Mouse (Mus musculus): ENCODE data around the gene Hmx3. TPM values are rescaled to one million over a fixed set of nuclear protein-coding genes. Genes with fewer than 3 reads are reported as not detected.

The Hmx3 gene
- polyA plus RNA-seq (2015; fragmentation: Nextera tagmentation; extraction: Ambion mirVana), result not detected in 2 replicates

DNA sequence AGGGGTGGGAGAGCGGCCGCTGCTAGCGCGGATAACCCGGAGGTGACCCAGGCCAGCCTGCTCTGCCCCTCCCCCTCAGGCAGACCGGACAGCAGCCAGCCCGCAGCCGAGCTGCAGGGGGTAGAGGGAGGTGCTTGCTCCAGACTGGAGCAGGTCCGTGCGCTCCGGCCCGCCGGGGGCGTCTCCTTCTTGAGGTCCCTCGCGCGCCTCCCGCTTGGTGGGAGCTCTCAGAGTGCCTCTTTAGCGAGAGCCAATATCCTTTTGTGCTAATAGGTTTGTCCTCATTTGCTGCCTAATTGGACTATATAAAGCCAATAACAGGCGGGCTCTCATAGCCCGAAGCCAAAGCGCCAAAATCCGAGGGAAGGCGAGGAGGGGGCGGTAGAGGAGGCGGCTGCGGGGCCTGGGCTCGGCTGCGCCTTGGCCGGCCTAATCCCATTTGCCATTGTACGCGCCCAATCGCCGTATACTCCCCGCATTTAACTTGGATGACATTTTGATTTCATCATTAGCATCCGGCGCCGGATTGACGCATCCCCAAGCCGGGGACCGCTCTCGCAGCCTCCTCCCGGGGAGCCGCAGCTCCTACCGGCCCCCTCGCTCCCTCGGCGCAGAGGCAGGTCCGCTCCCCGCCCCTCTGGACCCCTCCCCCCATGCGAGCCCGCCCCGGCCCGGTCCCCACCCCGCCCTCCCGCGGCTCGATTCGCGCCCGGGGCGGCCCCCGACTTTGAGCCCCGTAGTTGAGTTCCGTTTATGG is at the start of gene Hmx3:
TSS of gene Hmx3 (plus strand) at position 753 of the 757 bp plus-strand sequence.
- peak within 1 kb of the TSS; percentile 68 for H3K4me2 ChIP-seq (replicated peaks)
- H3K4me1 ChIP-seq, result peaks cover 29% of the 10 kb centered on the region
- peaks cover 98% of the 10 kb centered on the region for H3K27me3 ChIP-seq
- peak within 1 kb of the TSS; percentile 41 for H3K4me3 ChIP-seq
- H3K9me3 ChIP-seq, result no peaks in the 10 kb centered on the region
- no peak within 1 kb of the TSS for H3K27ac ChIP-seq
- H3K9ac ChIP-seq, result peak within 1 kb of the TSS; percentile 51
- WGBS, result under 1% methylated on average over 53 of the region's 65 CpGs
- H3K36me3 ChIP-seq, result no peaks in the 10 kb centered on the region
- ATAC-seq (ENCODE audit: low FRiP score, low read depth), result no peak

DNA sequence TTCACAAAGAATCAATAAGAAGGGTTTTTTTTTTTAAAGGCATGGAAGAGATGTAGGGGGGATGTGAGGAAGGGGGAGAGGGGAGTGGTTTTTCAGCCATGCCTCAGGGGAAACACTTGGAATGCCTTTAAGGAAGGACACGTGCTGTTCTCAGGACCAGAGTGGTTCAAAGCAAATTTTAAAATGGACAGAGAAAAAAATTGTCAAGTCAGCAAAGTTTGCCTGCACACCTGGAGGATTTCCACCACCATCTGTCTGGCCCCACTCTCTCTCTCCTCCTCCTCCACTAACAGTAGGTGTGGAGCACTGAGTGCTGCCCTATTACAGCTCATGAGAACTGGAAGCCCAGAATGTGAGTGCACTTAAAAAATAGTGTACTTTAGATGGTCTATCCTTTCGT is 38.9 kb upstream of the Hmx3 start:
- Histone ChIP-seq H3K27me3 (no peaks in the 10 kb centered on the region), H3K4me2 (replicated peaks) (no peak overlapping the region), H3K4me3 (no peak overlapping the region), H3K9ac (no peak overlapping the region), H3K36me3 (no peaks in the 10 kb centered on the region), H3K9me3 (no peaks in the 10 kb centered on the region), H3K4me1 (no peaks in the 10 kb centered on the region), H3K27ac (no peak overlapping the region)
- 71% methylated on average over 2 of the region's 2 CpGs for WGBS
- no peak for ATAC-seq (ENCODE audit: low FRiP score, low read depth)

DNA sequence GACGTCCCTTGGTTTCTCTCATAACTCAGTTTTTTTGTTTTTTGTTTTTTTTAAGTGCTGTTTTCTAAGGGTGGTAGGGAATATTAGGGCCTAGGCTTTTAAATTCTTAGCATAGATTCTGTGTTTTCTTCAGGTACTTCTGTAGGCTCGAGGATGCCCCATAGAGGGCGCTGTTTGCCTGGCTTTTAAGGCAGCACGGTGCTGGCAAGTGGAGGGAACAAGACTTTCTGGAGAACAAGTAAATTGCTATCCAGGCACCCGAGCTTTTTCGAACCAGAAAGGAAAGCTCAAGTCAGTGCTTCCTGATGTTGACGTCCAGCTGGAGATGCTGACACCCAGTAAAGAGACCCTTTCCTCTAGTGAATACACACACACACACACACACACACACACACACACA is 2.7 kb upstream of the Hmx3 start:
- WGBS, result 0% methylated on average over 7 of the region's 7 CpGs

DNA sequence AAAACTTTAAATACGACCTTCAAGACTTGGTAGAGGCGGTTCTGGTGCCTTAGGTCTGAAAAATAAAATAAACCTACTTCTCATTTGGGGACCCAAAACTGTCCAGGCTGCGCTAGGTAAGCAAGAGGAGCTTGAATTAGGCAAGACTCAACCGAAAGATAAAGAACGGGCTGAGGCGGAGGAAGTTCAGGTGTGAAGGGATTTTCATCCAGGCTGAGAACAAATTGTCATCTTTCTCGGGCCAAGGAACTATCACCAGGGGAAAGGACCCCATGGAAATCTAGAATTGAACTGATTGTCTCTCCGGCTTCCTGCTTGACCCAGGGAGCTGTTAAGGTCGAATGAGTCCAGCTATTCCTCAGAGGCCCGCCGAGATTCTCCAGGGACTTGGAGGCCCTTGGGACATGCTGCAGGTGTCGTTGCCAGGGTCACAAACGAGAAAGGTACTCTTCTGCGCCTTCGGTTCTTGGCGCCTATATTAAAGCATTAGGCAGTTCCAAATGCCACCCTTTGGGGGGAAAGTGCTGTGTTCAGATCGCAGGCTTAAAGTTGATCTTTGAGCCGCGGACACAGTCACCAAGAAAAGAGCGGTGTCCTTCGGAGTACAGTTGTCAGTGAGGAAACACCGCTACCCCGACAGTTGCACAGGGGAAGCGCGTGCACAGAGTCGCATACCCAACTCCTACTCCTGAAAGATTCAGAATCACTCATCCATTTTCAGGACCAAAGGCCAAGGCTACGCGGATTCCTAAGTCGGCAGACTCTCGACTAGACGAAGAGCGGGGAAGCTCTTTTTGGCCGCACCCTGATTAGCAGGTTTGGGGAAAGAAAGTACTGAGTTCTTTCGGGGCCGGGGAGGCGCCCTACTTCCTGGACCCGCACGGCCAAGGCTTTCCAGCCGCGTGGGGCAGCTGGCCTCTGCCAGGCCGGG is 1.2 kb upstream of the Hmx3 start:
- Histone ChIP-seq H3K27me3 (peaks cover 98% of the 10 kb centered on the region), H3K4me3 (peak overlapping the region; percentile 41), H3K4me1 (peaks cover 29% of the 10 kb centered on the region), H3K36me3 (no peaks in the 10 kb centered on the region), H3K27ac (no peak overlapping the region), H3K4me2 (replicated peaks) (peak overlapping the region; percentile 68), H3K9ac (no peak overlapping the region), H3K9me3 (no peaks in the 10 kb centered on the region)
- no peak for ATAC-seq (ENCODE audit: low FRiP score, low read depth)
- WGBS, result 2% methylated on average over 41 of the region's 41 CpGs

More for the DNA sequence above, 2.7 kb upstream of the Hmx3 start:
- no peak overlapping the region for H3K4me2 ChIP-seq (replicated peaks)
- H3K9me3 ChIP-seq, result no peaks in the 10 kb centered on the region
- H3K27ac ChIP-seq, result no peak overlapping the region
- H3K36me3 ChIP-seq, result no peaks in the 10 kb centered on the region
- no peak overlapping the region for H3K9ac ChIP-seq
- peaks cover 29% of the 10 kb centered on the region for H3K4me1 ChIP-seq
- no peak overlapping the region for H3K4me3 ChIP-seq
- peaks cover 92% of the 10 kb centered on the region for H3K27me3 ChIP-seq
- ATAC-seq (ENCODE audit: low FRiP score, low read depth), result peak; percentile 70; the same call in 1 of the 2 replicates

DNA sequence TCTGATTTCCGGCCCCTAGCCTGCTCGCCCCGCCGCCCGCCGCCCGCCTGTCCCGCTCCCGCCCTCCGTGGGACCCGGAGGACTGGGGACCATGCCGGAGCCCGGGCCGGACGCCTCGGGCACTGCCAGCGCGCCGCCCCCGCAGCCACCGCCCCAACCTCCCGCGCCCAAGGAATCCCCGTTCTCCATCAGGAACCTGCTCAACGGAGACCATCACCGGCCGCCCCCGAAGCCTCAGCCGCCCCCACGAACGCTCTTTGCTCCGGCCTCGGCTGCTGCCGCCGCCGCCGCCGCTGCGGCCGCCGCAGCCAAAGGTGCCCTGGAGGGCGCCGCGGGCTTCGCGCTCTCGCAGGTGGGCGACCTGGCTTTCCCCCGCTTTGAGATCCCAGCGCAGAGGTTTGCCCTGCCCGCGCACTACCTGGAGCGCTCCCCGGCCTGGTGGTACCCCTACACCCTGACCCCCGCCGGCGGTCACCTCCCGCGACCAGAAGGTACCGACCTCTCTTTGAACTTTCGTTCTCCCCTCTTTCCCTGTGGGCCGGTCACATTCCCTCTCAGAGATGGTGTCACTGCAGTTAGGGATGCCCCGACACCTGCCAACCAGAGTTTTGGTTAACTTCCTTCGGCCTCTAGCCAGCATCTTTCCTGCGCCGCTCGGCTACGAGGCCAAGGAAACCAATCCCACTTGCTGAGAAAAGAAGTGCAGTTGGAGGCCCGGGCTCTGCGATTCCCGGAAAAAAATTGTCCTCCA is 380 bp downstream of the Hmx3 start:
- ATAC-seq (ENCODE audit: low FRiP score, low read depth), result no peak
- Histone ChIP-seq H3K4me1 (peaks cover 29% of the 10 kb centered on the region), H3K9ac (peak overlapping the region; percentile 51)

DNA sequence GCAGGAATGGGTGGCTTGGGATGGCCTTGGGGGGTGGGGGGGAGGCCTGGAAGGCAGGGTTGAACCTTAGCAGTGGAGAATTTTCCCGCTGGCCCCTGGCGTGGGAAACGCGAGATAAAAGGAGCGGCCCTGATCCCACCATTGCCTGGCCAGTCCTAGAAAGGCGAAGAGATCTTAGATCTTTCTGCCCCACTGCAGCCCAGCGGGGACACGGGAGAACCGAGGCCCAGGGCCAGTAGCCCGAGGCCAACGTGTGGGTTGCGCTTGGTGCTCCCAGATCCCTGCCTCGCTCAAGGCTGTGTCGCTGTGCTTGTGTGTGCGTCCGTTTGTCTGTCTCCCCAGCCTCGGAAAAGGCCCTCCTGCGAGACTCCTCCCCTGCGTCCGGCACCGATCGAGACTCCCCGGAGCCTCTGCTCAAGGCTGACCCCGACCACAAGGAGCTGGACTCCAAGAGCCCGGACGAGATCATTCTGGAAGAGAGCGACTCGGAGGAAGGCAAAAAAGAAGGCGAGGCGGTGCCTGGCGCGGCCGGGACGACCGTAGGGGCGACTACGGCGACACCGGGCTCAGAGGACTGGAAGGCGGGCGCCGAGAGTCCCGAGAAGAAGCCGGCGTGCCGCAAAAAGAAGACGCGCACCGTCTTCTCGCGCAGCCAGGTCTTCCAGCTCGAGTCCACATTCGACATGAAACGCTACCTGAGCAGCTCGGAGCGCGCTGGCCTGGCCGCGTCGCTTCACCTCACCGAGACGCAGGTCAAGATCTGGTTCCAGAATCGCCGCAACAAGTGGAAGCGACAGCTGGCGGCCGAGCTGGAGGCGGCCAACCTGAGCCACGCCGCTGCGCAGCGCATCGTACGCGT is 1.2 kb downstream of the Hmx3 start:
- peaks cover 29% of the 10 kb centered on the region for H3K4me1 ChIP-seq
- H3K27ac ChIP-seq, result no peak overlapping the region
- no peak overlapping the region for H3K9ac ChIP-seq
- under 1% methylated on average over 75 of the region's 75 CpGs for WGBS
- H3K4me3 ChIP-seq, result peak overlapping the region; percentile 41
- no peaks in the 10 kb centered on the region for H3K36me3 ChIP-seq
- H3K9me3 ChIP-seq, result no peaks in the 10 kb centered on the region
- ATAC-seq (ENCODE audit: low FRiP score, low read depth), result no peak
- H3K4me2 ChIP-seq (replicated peaks), result peak overlapping the region; percentile 68
- peaks cover 98% of the 10 kb centered on the region for H3K27me3 ChIP-seq

More for the DNA sequence above, 380 bp downstream of the Hmx3 start:
- WGBS, result under 1% methylated on average over 63 of the region's 71 CpGs
- peaks cover 98% of the 10 kb centered on the region for H3K27me3 ChIP-seq
- H3K4me2 ChIP-seq (replicated peaks), result peak overlapping the region; percentile 68
- H3K4me3 ChIP-seq, result peak overlapping the region; percentile 41
- no peaks in the 10 kb centered on the region for H3K9me3 ChIP-seq
- no peak overlapping the region for H3K27ac ChIP-seq
- no peaks in the 10 kb centered on the region for H3K36me3 ChIP-seq

DNA sequence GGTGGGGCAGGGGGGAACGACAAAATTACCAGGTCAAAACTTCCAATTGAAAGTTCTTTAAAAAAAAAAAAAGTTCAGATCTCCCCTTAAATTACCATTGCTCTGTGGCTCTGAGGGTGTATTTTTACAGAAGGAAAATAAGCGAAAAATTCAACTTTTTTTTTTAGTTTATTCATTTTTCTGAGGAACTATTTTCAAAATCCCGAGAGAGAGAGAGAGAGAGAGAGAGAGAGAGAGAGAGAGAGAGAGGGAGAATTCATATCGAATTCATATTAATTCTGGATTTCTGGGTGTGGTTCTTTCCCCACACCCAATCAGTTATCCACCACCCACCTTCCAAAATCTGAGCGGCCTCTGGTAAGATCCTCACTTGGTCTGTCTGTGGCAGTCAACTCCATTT is 2.2 kb downstream of the Hmx3 start:
- peaks cover 29% of the 10 kb centered on the region for H3K4me1 ChIP-seq
- ATAC-seq (ENCODE audit: low FRiP score, low read depth), result no peak
- peaks cover 98% of the 10 kb centered on the region for H3K27me3 ChIP-seq
- H3K4me2 ChIP-seq (replicated peaks), result no peak overlapping the region
- H3K9ac ChIP-seq, result no peak overlapping the region
- H3K9me3 ChIP-seq, result no peaks in the 10 kb centered on the region
- no peak overlapping the region for H3K27ac ChIP-seq
- H3K4me3 ChIP-seq, result no peak overlapping the region
- 0% methylated on average over 5 of the region's 5 CpGs for WGBS
- no peaks in the 10 kb centered on the region for H3K36me3 ChIP-seq

DNA sequence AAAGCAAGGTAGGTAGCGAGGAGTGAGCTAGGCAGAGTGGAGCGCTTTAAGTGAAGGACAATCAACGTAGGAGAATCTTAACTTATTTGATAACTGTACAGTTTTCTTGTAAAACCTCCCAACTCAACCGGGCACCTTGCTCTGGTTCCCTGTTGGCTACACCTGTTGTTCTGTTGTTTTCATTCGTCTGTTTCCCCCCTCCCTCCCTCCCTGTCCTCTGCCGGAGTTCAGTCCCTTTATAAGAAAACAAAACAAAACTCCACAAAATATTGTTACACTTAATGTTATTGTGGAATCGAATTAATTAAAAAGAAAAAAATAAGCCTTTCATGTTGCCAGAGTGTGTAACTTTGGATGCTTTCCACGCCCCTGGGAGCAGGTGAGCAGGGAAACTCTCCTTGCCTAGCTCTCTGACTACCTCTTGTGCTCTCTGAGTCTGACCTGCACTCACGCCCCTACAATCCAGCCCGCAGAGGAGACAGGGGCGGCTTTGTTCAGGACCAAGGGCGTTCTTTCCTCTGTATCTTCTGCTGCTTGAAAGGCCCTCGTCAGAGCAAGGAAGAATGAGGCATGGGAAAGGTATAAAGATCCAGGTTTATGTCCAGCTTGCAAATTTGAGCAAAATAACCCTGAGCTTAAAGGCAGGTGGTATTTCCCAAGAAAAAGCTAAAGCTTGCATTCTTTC is 3.2 kb downstream of the Hmx3 start:
- Histone ChIP-seq H3K27ac (no peak overlapping the region), H3K36me3 (no peaks in the 10 kb centered on the region), H3K9me3 (no peaks in the 10 kb centered on the region), H3K4me3 (no peak overlapping the region), H3K9ac (no peak overlapping the region), H3K27me3 (peaks cover 98% of the 10 kb centered on the region), H3K4me2 (replicated peaks) (no peak overlapping the region), H3K4me1 (peaks cover 29% of the 10 kb centered on the region)
- ATAC-seq (ENCODE audit: low FRiP score, low read depth), result no peak
- 1% methylated on average over 13 of the region's 13 CpGs for whole genome bisulfite sequencing

DNA sequence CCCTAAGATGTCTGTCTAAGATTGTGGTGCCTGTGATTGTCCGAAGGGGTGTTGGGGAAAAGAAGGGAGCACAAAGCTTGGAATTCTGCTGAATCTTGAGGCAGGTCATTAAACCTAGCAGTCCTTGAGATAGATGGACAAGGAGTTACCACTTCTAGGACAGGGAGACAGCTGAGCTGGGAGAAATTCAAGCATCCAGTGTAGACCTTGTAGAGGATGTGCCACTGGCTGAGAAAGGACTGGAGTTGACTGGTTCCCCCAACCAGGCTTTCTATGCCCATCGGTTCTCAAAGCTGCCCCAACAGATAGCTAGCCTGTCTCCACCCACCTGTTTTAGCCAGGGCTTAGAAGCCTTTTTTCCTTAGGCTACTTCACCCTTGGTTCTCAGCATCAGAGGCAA is 3.8 kb downstream of the Hmx3 start:
- Histone ChIP-seq H3K9me3 (no peaks in the 10 kb centered on the region), H3K27me3 (peaks cover 98% of the 10 kb centered on the region), H3K9ac (no peak overlapping the region), H3K4me3 (no peak overlapping the region), H3K4me2 (replicated peaks) (no peak overlapping the region), H3K27ac (no peak overlapping the region), H3K4me1 (peaks cover 29% of the 10 kb centered on the region), H3K36me3 (no peaks in the 10 kb centered on the region)
- WGBS, result 4% methylated on average over 2 of the region's 2 CpGs
- no peak for ATAC-seq (ENCODE audit: low FRiP score, low read depth)

DNA sequence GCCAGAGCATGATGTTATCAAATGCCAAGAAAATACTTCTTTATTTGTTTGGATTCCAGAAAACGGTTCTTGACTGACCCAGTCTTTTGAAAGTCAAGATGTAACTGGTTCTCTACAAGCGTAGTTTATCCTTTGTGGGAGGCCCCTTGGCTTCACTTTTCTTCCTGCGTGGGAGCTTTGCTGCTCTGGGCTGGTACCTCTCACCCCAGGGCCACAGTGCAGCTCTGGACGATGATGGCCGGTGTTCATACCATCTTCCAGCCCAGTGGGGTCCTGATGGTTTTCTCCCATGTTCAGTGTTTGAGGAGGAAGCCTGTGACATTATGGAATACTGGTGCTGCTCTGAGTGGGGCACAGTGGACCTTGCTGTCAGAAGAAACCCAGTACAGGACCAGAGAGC is 4.8 kb downstream of the Hmx3 start:
- no peaks in the 10 kb centered on the region for H3K36me3 ChIP-seq
- 3% methylated on average over 5 of the region's 5 CpGs for WGBS

DNA sequence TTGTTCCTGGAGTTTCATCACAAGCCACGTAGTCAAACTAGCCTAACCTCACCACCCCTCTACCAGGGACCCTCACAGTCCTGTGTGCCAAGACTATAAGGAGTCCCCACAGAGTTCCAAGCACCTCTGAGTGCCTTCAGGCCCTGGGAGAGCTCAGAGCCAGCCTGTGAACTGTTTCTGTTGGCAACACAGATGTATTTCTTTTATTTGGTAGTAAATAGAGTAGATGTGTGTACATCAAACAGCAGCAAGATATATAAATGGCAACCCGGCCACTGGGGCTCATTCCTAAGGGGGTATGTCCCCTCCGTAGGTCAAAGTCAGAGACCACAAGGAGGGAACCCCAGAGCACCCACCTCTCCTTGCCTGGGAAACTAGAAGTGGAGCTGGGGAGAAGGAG is 5.8 kb downstream of the Hmx3 start, which contains the start of gene Hmx2:
TSS of gene Hmx2 (plus strand) at position 301 of the 400 bp plus-strand sequence.
- no peak for ATAC-seq (ENCODE audit: low FRiP score, low read depth)
- 4% methylated on average over 3 of the region's 3 CpGs for WGBS
- Histone ChIP-seq H3K9me3 (no peaks in the 10 kb centered on the region), H3K9ac (no peak within 1 kb of the TSS), H3K27ac (no peak within 1 kb of the TSS), H3K4me3 (no peak within 1 kb of the TSS), H3K27me3 (peaks cover 98% of the 10 kb centered on the region), H3K4me2 (replicated peaks) (no peak within 1 kb of the TSS), H3K4me1 (peaks cover 13% of the 10 kb centered on the region), H3K36me3 (no peaks in the 10 kb centered on the region)

More for the DNA sequence above, 4.8 kb downstream of the Hmx3 start:
- ATAC-seq (ENCODE audit: low FRiP score, low read depth), result no peak
- no peak overlapping the region for H3K9ac ChIP-seq
- H3K27me3 ChIP-seq, result peaks cover 98% of the 10 kb centered on the region
- no peak overlapping the region for H3K27ac ChIP-seq
- H3K4me3 ChIP-seq, result no peak overlapping the region
- H3K9me3 ChIP-seq, result no peaks in the 10 kb centered on the region
- no peak overlapping the region for H3K4me2 ChIP-seq (replicated peaks)
- H3K4me1 ChIP-seq, result peaks cover 21% of the 10 kb centered on the region

Data from limb, embryonic 13.5 days (tissue).